ENCODE assay signal across 23 mouse cellular contexts in genomic region chr16:11447905-11448304, GRCm38 (mm10).
"Had no signal": no experiment of that assay in that cellular context is flagged by ENCODE, and none has a peak within 500 bp of the region (broad histone marks: within the 10 kb centered on the region; RNA-seq: fewer than 3 reads in every experiment).

No protein-coding gene starts in this region.

- H3K9ac ChIP-seq: heart, embryonic 12.5 days; hindbrain, embryonic 12.5 days; hindbrain, embryonic 14.5 days; intestine, embryonic 15.5 days; limb, embryonic 13.5 days; limb, embryonic 15.5 days had no signal

- H3K9me3 ChIP-seq: heart, embryonic 10.5 days; heart, embryonic 12.5 days; hindbrain, embryonic 10.5 days; intestine, embryonic 15.5 days; limb, embryonic 13.5 days; limb, embryonic 15.5 days had no signal

- H3K4me2 ChIP-seq: heart, embryonic 12.5 days; hindbrain, embryonic 12.5 days; hindbrain, embryonic 14.5 days; intestine, embryonic 15.5 days; limb, embryonic 13.5 days; limb, embryonic 15.5 days had no signal

- H3K4me1 ChIP-seq: heart, embryonic 10.5 days; hindbrain, embryonic 10.5 days; hindbrain, embryonic 12.5 days; intestine, embryonic 15.5 days; limb, embryonic 15.5 days had no signal

- DNase-seq: gastrocnemius, adult 2 months; gastrocnemius, postnatal 10 days; gastrocnemius, postnatal 25 days; heart, adult 18-20 months; heart, postnatal 10 days; heart, postnatal 4 days; kidney, adult 18-20 months; kidney, adult 8-10 months; kidney, postnatal 10 days; kidney, postnatal 25 days; kidney, postnatal 4 days had no signal

- ATAC-seq: hindbrain, embryonic 16.5 days; intestine, embryonic 15.5 days; intestine, postnatal 0 days had no signal

- H3K36me3 ChIP-seq: intestine, embryonic 15.5 days had no signal

- H3K27me3 ChIP-seq: heart, embryonic 12.5 days; hindbrain, embryonic 12.5 days; intestine, embryonic 15.5 days; limb, embryonic 13.5 days; limb, embryonic 15.5 days had no signal

- H3K4me3 ChIP-seq: gastrocnemius, adult 2 months; heart, embryonic 10.5 days; heart, embryonic 12.5 days; hindbrain, embryonic 10.5 days; hindbrain, embryonic 12.5 days; intestine, embryonic 15.5 days; layer of hippocampus, adult 2 months; left cerebral cortex, adult 2 months; limb, embryonic 13.5 days; limb, embryonic 15.5 days had no signal

- H3K27ac ChIP-seq: gastrocnemius, adult 2 months; heart, embryonic 10.5 days; hindbrain, embryonic 10.5 days; hindbrain, embryonic 12.5 days; hindbrain, embryonic 14.5 days; intestine, embryonic 15.5 days; layer of hippocampus, adult 2 months; left cerebral cortex, adult 2 months; limb, embryonic 13.5 days; limb, embryonic 15.5 days had no signal
